Mouse (Mus musculus) gonadal fat pad, adult 2 months (tissue): ENCODE measurements at regions not wholly inside any gene's neighbourhood (a gene's known extent, or its start where the extent isn't known, plus 50 kb on each side); places are given as distances from the start of the nearest gene placed in this dataset.

ENCODE experiments used
- DNase-seq: peaks from one replicate; pipeline ENCODE4 v3.0.0-alpha.2; 2012; ENCODE audit warnings: low read depth

DNA sequence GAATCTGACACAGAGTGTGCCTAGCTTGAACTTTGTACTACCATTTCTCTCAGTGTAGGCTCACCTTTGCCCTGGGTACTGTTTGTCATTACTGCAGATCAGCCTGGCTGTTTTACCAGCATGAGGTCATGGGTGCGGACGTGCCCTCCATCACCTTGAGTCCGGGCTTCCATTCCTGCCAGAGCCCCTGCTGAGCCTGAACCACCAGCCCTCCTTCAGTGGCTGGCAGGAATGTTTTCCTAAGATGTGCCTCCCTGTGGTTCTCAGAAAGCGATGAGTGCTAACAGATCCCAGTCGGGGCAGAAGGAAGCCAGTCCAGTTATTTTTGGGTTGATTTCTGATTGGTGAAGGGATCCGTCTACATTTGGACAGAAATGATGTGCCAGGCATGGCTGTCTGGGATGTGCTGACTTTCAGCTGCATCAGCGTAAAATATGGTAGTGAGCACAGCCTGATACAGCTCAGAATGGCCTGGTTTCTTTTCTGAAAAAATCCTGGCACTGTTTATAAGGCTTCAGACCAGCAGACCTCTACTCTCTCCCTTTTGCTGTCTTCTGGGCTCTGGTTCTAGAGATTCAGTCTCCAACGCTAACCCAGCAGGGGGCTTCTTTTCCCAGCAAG is 324.0 kb upstream of the Nfe2l3 start:
- no peak for DNase-seq

- DNase-seq: no peak
Measured at GRCm38 (mm10) chr6:51110596-51110995, 321.9 kb upstream of the Nfe2l3 start.

DNA sequence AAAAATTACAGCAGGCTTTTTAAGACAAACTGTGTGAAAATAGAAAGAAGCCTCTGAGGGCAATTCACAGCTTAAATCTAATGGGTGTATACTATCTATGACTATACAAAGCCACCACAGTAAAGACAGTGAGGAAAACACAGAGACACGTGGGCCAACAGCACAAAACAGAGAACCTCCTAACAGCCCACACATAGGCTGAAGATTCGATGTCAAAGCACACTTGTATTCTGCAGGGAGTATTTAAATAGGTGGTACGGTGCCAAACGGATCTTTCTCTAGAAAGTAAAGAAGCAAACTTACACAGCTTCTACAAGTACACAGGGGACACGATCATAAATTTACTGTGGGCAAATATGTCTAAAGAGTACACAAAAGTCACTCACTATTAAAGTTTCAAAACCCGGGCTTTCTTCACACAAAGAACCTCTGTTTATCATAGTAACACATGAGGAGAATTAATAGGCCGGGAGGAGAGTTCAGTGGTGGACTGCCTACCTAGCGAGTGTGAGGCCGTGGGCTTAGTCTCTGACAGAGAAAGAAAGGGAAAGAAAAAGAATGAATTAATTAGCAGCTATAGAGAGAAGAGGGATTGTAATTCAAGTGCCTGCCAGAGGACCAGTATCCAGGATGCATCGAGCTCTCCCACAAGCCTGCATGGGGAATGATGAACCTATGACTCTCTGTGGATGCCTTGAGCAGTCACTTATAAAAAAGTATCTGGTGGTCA is 317.7 kb upstream of the Nfe2l3 start:
- no peak for DNase-seq

- DNase-seq: no peak
Measured at GRCm38 (mm10) chr6:51118833-51119535, 313.5 kb upstream of the Nfe2l3 start.

- no peak for DNase-seq
Measured at GRCm38 (mm10) chr6:51119691-51120302, 312.7 kb upstream of the Nfe2l3 start.

- no peak for DNase-seq
Measured at GRCm38 (mm10) chr6:51122941-51123340, 309.5 kb upstream of the Nfe2l3 start.

DNA sequence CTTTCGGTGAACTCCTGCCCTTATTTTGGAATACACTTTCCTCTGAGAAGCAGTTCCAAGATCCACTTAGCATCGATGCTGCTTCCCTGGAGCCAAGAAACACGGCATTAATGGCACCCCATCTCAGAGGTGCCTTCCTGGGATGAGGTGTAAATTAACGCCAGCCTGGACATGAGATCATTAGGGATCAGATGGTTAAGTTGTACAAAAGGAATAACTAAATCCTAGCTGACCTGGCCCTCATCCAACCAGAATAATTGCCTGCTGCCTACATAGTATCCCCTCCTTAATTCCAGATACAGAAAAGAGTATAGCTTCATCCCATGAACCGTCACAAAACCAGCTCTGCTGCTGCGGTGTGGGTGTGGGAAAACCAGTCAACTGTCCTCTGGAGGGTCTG is 304.6 kb upstream of the Nfe2l3 start:
- no peak for DNase-seq

DNA sequence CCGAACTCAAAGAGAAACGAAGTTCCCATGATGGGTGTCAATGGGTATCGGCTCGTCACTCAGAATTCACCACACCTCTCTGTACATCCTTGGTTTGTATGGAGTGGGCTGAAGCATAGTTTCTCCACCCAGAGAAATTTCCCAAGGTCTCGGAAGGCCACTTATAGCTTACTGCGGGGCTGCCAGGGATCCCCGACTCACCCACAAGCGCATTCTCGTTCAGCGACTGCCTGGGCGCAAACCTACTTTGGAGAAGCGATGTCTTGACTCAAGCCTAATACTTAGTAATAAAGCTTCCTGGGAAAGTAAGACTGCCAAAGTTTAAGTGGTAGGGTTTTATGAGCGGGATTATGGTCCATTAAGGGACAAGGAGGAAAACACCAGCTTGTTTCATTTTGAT is 303.4 kb upstream of the Nfe2l3 start:
- no peak for DNase-seq

GRCm38 (mm10) chr6:51129591-51129990 is 302.9 kb upstream of the Nfe2l3 start:
- no peak for DNase-seq

DNA sequence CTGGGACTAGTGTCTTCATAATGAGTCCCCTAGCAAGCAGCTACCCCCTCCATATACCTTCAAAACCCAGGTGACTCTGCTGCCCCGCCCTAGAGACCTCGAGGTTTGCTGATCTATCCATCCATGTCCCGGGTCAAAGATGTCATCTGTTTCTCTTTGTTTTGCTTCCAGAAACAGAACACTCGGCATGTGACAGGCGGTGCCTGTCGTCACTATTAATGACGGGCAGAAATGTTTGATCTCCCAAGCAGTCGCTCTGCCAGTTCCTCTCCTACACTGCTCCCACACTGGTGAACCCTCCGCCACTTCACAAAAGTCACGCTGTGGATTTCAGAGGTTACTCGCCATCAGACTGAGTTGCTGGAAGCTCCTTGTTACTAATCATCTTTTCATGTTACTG is 287.7 kb upstream of the Nfe2l3 start:
- no peak for DNase-seq

DNA sequence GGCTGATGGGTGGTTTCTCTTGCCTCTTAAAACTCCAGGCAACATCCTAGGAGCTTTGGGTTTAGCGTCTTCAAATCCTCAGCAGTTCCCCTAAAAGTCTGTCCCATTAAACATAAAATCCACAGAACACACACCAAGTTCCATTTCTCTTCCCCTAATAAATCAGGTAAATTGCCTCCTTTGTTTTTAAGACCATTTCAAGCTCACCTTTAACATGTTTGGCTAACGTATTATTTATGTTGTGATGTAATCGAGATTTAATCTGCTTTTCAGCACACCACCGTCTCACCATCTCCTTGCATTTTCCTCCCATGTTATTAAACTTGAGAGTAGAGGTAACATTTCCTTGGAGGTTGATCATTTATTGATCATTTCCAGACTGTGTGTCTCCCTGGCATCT is 286.6 kb upstream of the Nfe2l3 start:
- DNase-seq: peak; percentile 65

DNA sequence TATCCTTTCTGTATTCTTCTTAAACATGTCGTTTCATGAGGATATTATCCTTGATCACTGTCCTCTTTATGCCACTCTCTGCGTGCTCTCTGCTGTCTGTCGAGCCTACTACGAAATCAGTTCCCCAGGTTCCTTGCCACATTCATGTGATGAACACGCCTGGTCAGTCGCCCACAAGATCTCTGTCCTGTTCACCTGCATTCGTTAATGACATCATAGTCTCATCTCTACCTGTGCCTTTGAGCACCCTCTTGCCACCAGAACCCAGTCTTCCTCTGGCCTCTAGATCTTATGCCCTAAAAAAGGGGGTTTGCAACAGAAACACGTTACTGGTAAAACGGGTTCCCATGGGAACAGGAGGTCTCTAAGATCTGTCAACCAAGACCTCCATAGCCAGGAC is 283.6 kb upstream of the Nfe2l3 start:
- DNase-seq: no peak

- DNase-seq: no peak
Measured at GRCm38 (mm10) chr6:51150066-51150465, 282.4 kb upstream of the Nfe2l3 start.

DNA sequence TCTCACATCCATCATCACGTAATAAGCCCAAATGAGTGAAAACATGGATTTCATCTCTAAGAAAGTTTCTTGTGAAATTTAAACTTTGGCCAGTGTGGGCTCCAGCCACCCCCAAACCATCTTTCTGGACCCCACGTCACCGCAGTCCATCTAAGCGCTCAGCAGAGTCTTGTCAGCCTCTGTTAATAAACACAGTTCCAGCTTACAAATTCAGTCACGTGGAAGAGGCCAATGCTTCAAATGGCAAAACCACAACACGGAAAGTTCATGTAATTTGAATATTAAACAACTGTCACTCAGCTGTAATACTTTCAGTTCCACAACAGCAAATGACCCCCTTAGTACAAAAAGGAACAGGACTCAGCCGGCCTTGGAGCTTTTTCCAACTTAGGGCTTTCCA is 282.0 kb upstream of the Nfe2l3 start:
- no peak for DNase-seq

DNA sequence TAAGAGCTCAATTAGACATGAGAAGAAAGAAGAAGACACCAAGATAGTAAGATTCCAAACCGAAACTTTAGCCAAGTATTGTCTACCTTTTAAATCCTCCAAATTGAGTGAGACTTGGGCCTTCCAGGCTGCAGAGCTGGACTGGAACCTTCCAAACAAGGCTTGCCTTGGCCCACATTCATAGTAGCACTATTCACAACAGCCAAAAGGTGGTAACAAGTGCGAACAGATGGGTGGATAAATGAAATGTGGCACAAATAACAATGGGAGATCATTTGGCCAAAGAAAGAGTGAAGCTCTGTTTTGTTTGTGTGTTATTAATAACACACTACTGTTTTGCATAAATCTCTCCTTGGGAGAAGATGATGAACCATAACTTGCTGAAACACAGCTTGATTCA is 281.6 kb upstream of the Nfe2l3 start:
- DNase-seq: no peak

GRCm38 (mm10) chr6:51156836-51157370 is 275.6 kb upstream of the Nfe2l3 start:
- no peak for DNase-seq

DNA sequence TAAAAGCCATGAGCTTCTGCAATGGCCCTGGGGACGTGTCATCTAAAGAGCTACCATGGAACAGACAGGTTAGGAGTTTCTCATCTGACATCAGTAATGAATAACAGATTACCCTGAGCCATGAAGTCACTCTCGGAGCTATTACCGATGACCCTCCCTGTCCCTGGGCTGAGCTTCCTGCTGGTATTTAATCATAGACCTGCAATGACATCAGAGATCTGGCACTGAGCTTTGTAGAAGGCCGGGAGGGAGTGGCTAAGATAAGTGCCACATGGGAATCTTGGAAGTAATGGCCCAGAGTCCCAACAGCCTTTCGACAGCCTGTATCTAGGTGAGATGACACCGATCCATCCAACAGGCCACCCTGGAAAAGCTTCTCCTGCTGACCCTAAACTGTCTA is 271.3 kb upstream of the Nfe2l3 start:
- DNase-seq: no peak

DNA sequence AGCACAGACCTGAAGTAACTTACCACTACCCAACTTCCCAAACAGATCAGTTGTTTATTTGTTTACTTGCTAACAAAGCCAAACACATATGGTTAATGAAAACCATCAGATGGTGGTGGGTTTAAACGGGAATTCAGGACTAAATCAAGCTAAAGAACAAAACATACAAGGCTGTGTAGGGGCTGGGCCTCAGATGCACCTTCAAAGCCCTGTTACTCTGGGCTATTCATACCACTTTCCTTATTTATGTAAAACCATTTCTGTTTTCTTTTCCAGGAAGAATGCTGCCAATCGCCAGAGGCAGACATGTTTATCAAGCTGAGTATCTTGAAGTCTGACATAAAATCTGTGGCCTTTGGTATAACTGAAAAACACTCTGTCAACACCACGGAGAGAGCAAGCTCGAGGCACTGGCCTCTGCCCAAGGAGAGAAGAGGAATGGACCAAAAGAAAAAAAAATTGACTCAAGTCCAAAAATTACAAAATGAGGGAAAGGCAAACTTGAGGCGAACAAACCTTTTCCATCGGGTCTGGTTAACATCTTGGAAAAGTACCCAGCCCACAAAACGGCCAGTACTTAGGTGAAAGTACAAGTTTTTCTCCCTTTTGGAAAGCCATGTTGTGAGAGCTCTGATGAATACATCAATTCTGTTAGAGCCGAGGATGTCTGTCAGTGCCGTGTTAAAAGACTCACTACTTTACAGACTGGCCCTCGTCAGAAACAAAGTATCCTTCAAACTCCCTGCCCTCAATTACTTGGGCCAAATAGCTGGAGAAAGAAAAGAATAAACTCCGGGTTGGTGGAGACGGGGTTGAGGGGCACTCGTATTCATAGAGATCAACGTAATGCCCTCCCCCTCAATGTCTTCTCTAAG is 270.0 kb upstream of the Nfe2l3 start:
- no peak for DNase-seq

- DNase-seq: no peak
Measured at GRCm38 (mm10) chr6:51163266-51163665, 269.2 kb upstream of the Nfe2l3 start.

DNA sequence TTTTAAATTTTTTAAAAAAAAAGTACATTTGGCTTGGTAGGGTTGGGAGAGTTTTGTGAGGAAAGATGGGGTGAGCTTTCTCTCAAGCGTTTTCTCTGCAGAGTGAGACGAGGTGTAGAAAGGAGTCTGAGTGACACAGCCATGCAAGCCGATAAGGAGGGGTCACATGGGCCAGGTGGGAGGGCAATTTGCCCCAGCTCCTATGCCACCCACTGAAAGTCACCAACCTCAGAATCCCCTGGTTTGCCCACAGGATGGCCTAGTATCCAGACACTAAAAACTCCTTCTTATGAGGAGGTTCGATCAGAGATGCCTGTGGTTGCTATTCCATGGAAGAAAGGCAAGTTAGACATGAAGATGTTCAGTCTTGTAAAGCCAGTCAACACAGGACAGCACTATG is 268.6 kb upstream of the Nfe2l3 start:
- DNase-seq: no peak

GRCm38 (mm10) chr6:51167028-51167427 is 265.4 kb upstream of the Nfe2l3 start:
- no peak for DNase-seq
